Mouse (Mus musculus): ENCODE measurements around the gene Ptprt. TPM values are rescaled to one million over a fixed set of nuclear protein-coding genes. Genes with fewer than 3 reads are reported as not detected.

Ptprt gene
- total RNA-seq, 2 experiments from 2014 or later, result 0.08 to 0.33 TPM

- no peak for DNase-seq
- intact Hi-C loops (cut with DNase I), result no loop called here
These were observed 1180.5 kb downstream of the Ptprt start for GRCm38 (mm10) chr2:161480445-161480844.

Measured in heart, postnatal 36 days (tissue).